Mouse (Mus musculus): ENCODE data around the gene Lingo1. TPM values are rescaled to one million over a fixed set of nuclear protein-coding genes. Genes with fewer than 3 reads are reported as not detected.

Lingo1 gene
- 1.0 and 1.7 TPM in 2 replicates for polyA plus RNA-seq (2011; ENCODE audit: insufficient read depth, insufficient read length, low read depth, missing spikeins)

DNA sequence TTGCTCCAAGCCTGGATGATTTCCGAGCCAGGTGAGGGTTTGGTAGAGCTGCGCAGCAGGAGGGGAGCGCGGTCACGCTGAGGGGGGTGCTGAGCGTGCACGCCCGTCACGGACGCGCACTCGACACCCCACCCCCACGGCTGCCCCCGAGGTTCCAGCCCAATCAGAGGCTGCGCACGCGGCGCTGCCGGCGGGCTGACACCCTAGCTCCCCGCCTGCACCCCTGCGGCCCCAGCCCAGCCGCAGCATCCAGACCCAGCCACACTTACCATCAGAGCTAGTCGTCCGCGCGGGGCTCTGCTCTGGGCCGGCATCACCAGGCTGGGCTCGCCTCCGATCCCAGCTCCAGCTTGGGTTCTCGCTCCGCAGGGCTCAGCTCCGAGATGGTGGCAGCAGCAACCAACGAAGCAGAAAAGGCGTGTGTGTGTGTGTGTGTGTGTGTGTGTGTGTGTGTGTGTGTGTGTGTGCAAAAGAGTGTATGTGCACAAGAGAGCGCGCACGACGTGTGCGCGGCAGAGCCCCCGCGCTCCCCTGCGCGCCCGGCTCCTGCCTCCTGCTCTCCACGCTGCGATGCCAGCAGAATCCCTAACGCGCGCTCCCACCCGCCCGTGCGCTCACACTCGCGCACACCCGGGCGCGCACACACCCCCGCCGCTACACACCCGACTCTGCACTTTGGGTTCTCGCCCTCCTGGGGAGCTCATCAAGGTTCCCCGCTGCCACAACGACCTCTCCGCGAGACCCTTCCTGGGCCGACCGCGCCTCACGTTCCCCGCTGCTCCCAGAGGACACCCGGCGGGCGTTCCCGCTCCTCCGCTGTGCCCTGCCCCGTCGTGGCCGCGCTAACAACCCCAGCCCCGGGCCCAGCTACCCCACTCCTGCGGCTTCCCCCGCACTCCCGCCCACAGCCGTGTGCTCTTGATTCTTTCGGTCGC is at the start of gene Lingo1:
Lingo1 (minus strand) TSS at position 748 of the 935 bp plus-strand sequence.
- H3K4me3 ChIP-seq (ENCODE audit: low read depth, low read length), result peak within 1 kb of the TSS; percentile 54
- no peaks in the 10 kb centered on the region for H3K4me1 ChIP-seq (ENCODE audit: control insufficient read depth, insufficient read depth, low read length)
- H3K36me3 ChIP-seq (ENCODE audit: control insufficient read depth, insufficient read depth, low read length, poor library complexity, severe bottlenecking), result no peaks in the 10 kb centered on the region
- TF ChIP-seq POLR2A (IDR thresholded peaks at IDR 0.05; ENCODE audit: insufficient read depth, low read length) (no peak), EP300 (IDR thresholded peaks at IDR 0.05; ENCODE audit: insufficient read depth, low read depth, low read length) (no peak), CTCF (IDR thresholded peaks at IDR 0.05; ENCODE audit: low read depth, low read length) (no peak)
- peak within 1 kb of the TSS; percentile 41 for H3K9ac ChIP-seq (ENCODE audit: low read depth, poor library complexity, severe bottlenecking)
- no peaks in the 10 kb centered on the region for H3K9me3 ChIP-seq (replicated peaks; ENCODE audit: control insufficient read depth, insufficient read depth, low read length, poor library complexity, severe bottlenecking)
- H3K27me3 ChIP-seq (ENCODE audit: control insufficient read depth, insufficient read depth, low read length, poor library complexity, severe bottlenecking), result peaks cover 9% of the 10 kb centered on the region
- no peak within 1 kb of the TSS for H3K27ac ChIP-seq (ENCODE audit: insufficient read depth, low read length)

DNA sequence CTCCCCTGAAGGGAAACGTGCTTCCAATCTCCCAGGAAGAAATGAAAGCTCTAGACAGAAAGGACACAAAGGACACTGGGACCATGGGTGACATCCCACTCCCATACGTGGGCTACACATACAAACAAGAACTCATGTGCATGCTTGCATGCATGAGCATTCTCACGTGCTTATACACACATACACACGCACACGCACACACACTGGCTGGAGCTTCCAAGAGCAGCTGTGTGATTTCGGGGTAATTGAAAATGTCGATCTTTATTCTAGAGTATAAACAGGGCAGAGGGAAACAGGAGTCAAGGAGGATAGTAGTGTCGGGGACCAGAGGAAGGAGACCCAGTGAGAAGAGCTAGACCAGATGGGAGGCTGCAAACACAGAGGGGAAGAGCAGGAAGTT is 48.4 kb upstream of the Lingo1 start:
- Histone ChIP-seq H3K4me1 (ENCODE audit: control insufficient read depth, insufficient read depth, low read length) (no peaks in the 10 kb centered on the region), H3K4me3 (ENCODE audit: low read depth, low read length) (no peak overlapping the region), H3K9me3 (replicated peaks; ENCODE audit: control insufficient read depth, insufficient read depth, low read length, poor library complexity, severe bottlenecking) (no peaks in the 10 kb centered on the region), H3K27ac (ENCODE audit: insufficient read depth, low read length) (no peak overlapping the region), H3K27me3 (ENCODE audit: control insufficient read depth, insufficient read depth, low read length, poor library complexity, severe bottlenecking) (no peaks in the 10 kb centered on the region), H3K9ac (ENCODE audit: low read depth, poor library complexity, severe bottlenecking) (no peak overlapping the region), H3K36me3 (ENCODE audit: control insufficient read depth, insufficient read depth, low read length, poor library complexity, severe bottlenecking) (no peaks in the 10 kb centered on the region)
- TF ChIP-seq EP300 (IDR thresholded peaks at IDR 0.05; ENCODE audit: insufficient read depth, low read depth, low read length), result no peak
- TF ChIP-seq POLR2A (IDR thresholded peaks at IDR 0.05; ENCODE audit: insufficient read depth, low read length), result no peak
- no peak for TF ChIP-seq CTCF (IDR thresholded peaks at IDR 0.05; ENCODE audit: low read depth, low read length)

DNA sequence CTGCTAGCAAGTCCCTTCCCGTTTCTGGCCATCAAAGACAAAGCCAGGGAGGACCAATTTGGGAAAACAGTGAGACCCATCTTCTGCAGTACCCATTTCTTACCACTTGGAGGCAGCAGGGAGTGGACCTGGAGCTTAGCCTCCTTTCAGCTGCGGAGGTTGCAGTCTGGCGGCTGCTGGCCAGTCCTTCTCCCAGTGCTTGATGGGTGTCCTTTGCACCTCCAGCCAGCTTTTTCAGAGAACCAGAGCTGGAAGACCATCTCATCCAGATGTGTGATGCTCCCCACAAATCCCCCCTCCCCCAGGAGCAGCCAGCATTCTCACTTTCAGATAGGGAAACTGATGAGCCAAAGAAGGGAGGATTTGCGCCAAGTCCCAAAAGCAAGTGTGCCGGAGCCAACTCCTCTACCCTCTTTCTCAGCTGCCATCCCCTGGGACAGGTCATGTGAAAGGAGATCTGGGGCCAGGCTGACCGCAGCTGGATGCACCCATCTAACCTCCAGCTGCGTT is 47.5 kb upstream of the Lingo1 start:
- no peaks in the 10 kb centered on the region for H3K9me3 ChIP-seq (replicated peaks; ENCODE audit: control insufficient read depth, insufficient read depth, low read length, poor library complexity, severe bottlenecking)
- H3K36me3 ChIP-seq (ENCODE audit: control insufficient read depth, insufficient read depth, low read length, poor library complexity, severe bottlenecking), result no peaks in the 10 kb centered on the region
- no peak overlapping the region for H3K27ac ChIP-seq (ENCODE audit: insufficient read depth, low read length)
- no peak overlapping the region for H3K4me3 ChIP-seq (ENCODE audit: low read depth, low read length)
- H3K27me3 ChIP-seq (ENCODE audit: control insufficient read depth, insufficient read depth, low read length, poor library complexity, severe bottlenecking), result no peaks in the 10 kb centered on the region
- H3K9ac ChIP-seq (ENCODE audit: low read depth, poor library complexity, severe bottlenecking), result no peak overlapping the region
- peak; percentile 73 for TF ChIP-seq CTCF (IDR thresholded peaks at IDR 0.05; ENCODE audit: low read depth, low read length)
- TF ChIP-seq EP300 (IDR thresholded peaks at IDR 0.05; ENCODE audit: insufficient read depth, low read depth, low read length), result no peak
- TF ChIP-seq POLR2A (IDR thresholded peaks at IDR 0.05; ENCODE audit: insufficient read depth, low read length), result no peak
- no peaks in the 10 kb centered on the region for H3K4me1 ChIP-seq (ENCODE audit: control insufficient read depth, insufficient read depth, low read length)

DNA sequence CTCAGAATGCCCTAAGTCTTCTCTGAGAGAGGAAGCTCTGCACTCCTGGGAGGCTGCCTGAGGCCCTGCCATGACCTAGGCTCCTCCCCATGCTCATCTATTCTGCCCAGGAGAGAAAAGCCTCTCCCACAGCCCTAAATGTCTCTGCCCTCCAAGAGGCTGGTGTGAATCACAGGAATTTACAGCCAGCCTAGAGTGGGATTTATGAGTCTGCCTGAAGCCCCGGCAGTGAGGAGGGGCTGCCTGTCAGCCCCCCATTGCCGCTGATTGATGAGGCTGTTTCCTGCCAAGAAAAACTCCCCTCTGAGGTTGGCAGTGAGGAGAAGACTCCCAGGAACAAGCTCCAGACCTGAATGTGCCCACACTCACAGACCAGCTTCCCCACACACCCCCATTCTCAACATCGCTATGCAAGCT is 46.0 kb upstream of the Lingo1 start:
- Histone ChIP-seq H3K9ac (ENCODE audit: low read depth, poor library complexity, severe bottlenecking) (no peak overlapping the region), H3K9me3 (replicated peaks; ENCODE audit: control insufficient read depth, insufficient read depth, low read length, poor library complexity, severe bottlenecking) (no peaks in the 10 kb centered on the region), H3K36me3 (ENCODE audit: control insufficient read depth, insufficient read depth, low read length, poor library complexity, severe bottlenecking) (no peaks in the 10 kb centered on the region), H3K27me3 (ENCODE audit: control insufficient read depth, insufficient read depth, low read length, poor library complexity, severe bottlenecking) (no peaks in the 10 kb centered on the region), H3K27ac (ENCODE audit: insufficient read depth, low read length) (no peak overlapping the region), H3K4me3 (ENCODE audit: low read depth, low read length) (no peak overlapping the region), H3K4me1 (ENCODE audit: control insufficient read depth, insufficient read depth, low read length) (no peaks in the 10 kb centered on the region)
- TF ChIP-seq EP300 (IDR thresholded peaks at IDR 0.05; ENCODE audit: insufficient read depth, low read depth, low read length), result no peak
- no peak for TF ChIP-seq CTCF (IDR thresholded peaks at IDR 0.05; ENCODE audit: low read depth, low read length)
- TF ChIP-seq POLR2A (IDR thresholded peaks at IDR 0.05; ENCODE audit: insufficient read depth, low read length), result no peak

DNA sequence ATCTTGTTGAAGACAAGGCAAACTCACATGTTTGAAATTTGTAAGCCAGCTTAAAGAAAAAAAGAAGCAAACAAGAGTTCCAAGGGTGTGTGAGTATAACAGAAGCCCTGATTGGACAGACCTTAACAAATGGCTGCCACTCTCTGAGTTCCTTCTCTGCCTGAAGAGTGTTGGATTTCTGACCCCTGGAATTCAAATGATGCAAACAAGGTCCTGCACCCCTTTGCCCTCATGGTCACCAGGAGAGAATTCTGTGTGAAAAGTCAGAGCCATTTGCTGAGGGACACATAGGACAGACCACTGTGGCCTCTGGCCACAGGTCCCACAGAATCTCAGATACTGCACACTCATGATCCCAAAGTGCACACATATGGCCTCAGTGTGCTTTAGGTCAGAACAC is 45.6 kb upstream of the Lingo1 start:
- Histone ChIP-seq H3K27ac (ENCODE audit: insufficient read depth, low read length) (no peak overlapping the region), H3K9ac (ENCODE audit: low read depth, poor library complexity, severe bottlenecking) (no peak overlapping the region), H3K4me3 (ENCODE audit: low read depth, low read length) (no peak overlapping the region), H3K36me3 (ENCODE audit: control insufficient read depth, insufficient read depth, low read length, poor library complexity, severe bottlenecking) (no peaks in the 10 kb centered on the region), H3K4me1 (ENCODE audit: control insufficient read depth, insufficient read depth, low read length) (no peaks in the 10 kb centered on the region), H3K9me3 (replicated peaks; ENCODE audit: control insufficient read depth, insufficient read depth, low read length, poor library complexity, severe bottlenecking) (no peaks in the 10 kb centered on the region), H3K27me3 (ENCODE audit: control insufficient read depth, insufficient read depth, low read length, poor library complexity, severe bottlenecking) (no peaks in the 10 kb centered on the region)
- no peak for TF ChIP-seq CTCF (IDR thresholded peaks at IDR 0.05; ENCODE audit: low read depth, low read length)
- TF ChIP-seq EP300 (IDR thresholded peaks at IDR 0.05; ENCODE audit: insufficient read depth, low read depth, low read length), result no peak
- TF ChIP-seq POLR2A (IDR thresholded peaks at IDR 0.05; ENCODE audit: insufficient read depth, low read length), result no peak

DNA sequence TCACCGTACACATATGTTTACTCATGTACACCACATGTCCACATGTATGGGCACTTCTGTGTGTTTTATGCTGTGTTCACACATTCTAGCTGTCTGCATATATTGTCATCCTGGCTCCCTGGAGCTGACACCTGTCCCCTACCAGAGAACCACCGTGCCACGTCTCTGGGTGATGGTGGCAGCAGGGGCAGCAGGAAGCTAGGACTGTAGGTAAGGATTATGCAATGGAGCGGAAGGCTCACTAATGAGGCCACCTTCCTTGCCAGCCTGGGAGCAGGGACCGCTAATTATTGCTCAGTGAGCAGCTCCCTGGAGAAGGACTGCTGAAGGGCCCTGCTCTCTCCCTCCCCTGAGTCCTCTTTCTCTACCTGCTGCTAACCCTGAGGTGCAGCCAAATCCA is 44.5 kb upstream of the Lingo1 start:
- H3K27me3 ChIP-seq (ENCODE audit: control insufficient read depth, insufficient read depth, low read length, poor library complexity, severe bottlenecking), result no peaks in the 10 kb centered on the region
- no peaks in the 10 kb centered on the region for H3K9me3 ChIP-seq (replicated peaks; ENCODE audit: control insufficient read depth, insufficient read depth, low read length, poor library complexity, severe bottlenecking)
- no peak for TF ChIP-seq EP300 (IDR thresholded peaks at IDR 0.05; ENCODE audit: insufficient read depth, low read depth, low read length)
- no peak for TF ChIP-seq POLR2A (IDR thresholded peaks at IDR 0.05; ENCODE audit: insufficient read depth, low read length)
- TF ChIP-seq CTCF (IDR thresholded peaks at IDR 0.05; ENCODE audit: low read depth, low read length), result no peak
- no peak overlapping the region for H3K27ac ChIP-seq (ENCODE audit: insufficient read depth, low read length)
- no peak overlapping the region for H3K9ac ChIP-seq (ENCODE audit: low read depth, poor library complexity, severe bottlenecking)
- H3K4me3 ChIP-seq (ENCODE audit: low read depth, low read length), result no peak overlapping the region
- H3K36me3 ChIP-seq (ENCODE audit: control insufficient read depth, insufficient read depth, low read length, poor library complexity, severe bottlenecking), result no peaks in the 10 kb centered on the region
- no peaks in the 10 kb centered on the region for H3K4me1 ChIP-seq (ENCODE audit: control insufficient read depth, insufficient read depth, low read length)
